Mouse (Mus musculus): ENCODE results near the gene Tns2.

GRCm38 (mm10) chr15:102120530-102120929, 20.3 kb downstream of the Tns2 start:
- no peak for TF ChIP-seq EP300 (IDR thresholded peaks at IDR 0.05; ENCODE audit: low read depth)
- no peak for TF ChIP-seq CTCF (IDR thresholded peaks at IDR 0.05; ENCODE audit: low read depth)

Measured in liver, embryonic 14.5 days (tissue).